In the genomic region with DNA sequence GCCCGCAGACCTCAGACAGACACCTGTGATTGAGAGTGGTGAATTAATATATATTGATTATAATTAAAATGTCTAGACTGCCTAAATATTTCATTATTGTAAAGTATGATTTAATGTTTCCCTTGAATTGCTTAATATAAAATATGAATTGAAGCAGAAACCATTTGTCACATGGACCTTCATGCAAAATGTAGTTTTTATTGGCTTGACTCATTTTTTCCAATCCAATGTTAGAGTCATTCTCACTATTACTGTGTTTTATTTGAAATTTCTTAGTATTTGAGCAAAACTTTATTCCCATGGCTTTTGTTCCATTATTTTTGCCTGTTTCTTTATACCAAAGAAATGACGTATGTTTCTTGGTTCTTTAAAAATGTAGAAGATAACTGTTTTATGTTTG, we compare ENCODE assay signal across 17 mouse cellular contexts. TPM values are rescaled to one million over a fixed set of nuclear protein-coding genes. Genes with fewer than 3 reads are reported as not detected.
DNase-seq lines count a peak whose midpoint lies in the region; TF ChIP-seq lines count a peak whose summit lies in the region.
"Had no signal": no experiment of that assay in that cellular context is flagged by ENCODE, and none has a peak within 500 bp of the region (broad histone marks: within the 10 kb centered on the region; RNA-seq: fewer than 3 reads in every experiment).

No protein-coding gene starts in this region.

- dilution Hi-C loops in CH12.LX (cut with MboI; ENCODE audit: extremely low pct_ligation_motif_present, extremely low pct_unique_long_range_greater_than_20kb, low sequenced_read_pairs), result no loop called here

- TF ChIP-seq EP300 in CH12.LX (IDR thresholded peaks at IDR 0.05; ENCODE audit: low read length), result peak; percentile 58; the same call in 1 of the 2 replicates

- no peaks in the 10 kb centered on the region for H3K9me3 ChIP-seq in CH12.LX (replicated peaks; ENCODE audit: low read length)
- H3K9me3 ChIP-seq: G1E had no signal

- peaks cover 0 to 4% of the 10 kb centered on the region in 2 experiments; a peak in 1 of 4 replicates for H3K4me1 ChIP-seq in CH12.LX (ENCODE audit: control insufficient read depth in 1 of 2, insufficient read depth in 2 of 2)

- no peaks in the 10 kb centered on the region for H3K79me2 ChIP-seq in CH12.LX (replicated peaks; ENCODE audit: control insufficient read depth, extremely low read depth, insufficient read depth, poor library complexity, severe bottlenecking)

- H3K27me3 ChIP-seq in CH12.LX (replicated peaks), result no peaks in the 10 kb centered on the region
- H3K27me3 ChIP-seq: Patski had no signal

- TF ChIP-seq CTCF in layer of hippocampus, adult 2 months (conservative IDR thresholded peaks at IDR 0.05), result no peak
- TF ChIP-seq CTCF in CH12.LX (conservative IDR thresholded peaks at IDR 0.05 in 1 of 2, IDR thresholded peaks at IDR 0.05 in 1 of 2; ENCODE audit: low read depth in 2 of 2, low read length in 2 of 2), result no peak

- no peak overlapping the region for H3K4me2 ChIP-seq in CH12.LX (ENCODE audit: insufficient read depth, low read depth, poor library complexity, severe bottlenecking)

- TF ChIP-seq POLR2A in CH12.LX (IDR thresholded peaks at IDR 0.05; ENCODE audit: low read depth, low read length), result no peak

- DNase-seq in layer of hippocampus, adult 2 months (ENCODE audit: low spot score in 2 of 2), result no peak
- no peak for DNase-seq in layer of hippocampus, postnatal 14 days (ENCODE audit: low spot score in 2 of 2)
- DNase-seq in CH12.LX (ENCODE audit: extremely low read depth), result no peak
- DNase-seq in frontal cortex, postnatal 36 days (ENCODE audit: low spot score in 2 of 2), result no peak
- DNase-seq: adrenal gland, adult 2 months; adrenal gland, adult 8-10 months; adrenal gland, postnatal 10 days; adrenal gland, postnatal 14 days; adrenal gland, postnatal 25 days; adrenal gland, postnatal 36 days; B cell, adult 2 months; cerebellum, adult 11 months; cerebellum, adult 11-12 months; cerebellum, adult 18-20 months; cerebellum, adult 2 months had no signal

- no peak overlapping the region for H3K9ac ChIP-seq in CH12.LX (ENCODE audit: insufficient read depth, low read depth)

- H3K27ac ChIP-seq in layer of hippocampus, adult 2 months, result peak overlapping the region; percentile 32; the same call in 1 of the 2 replicates
- no peak overlapping the region for H3K27ac ChIP-seq in CH12.LX (ENCODE audit: insufficient read depth, low read depth)

- no peak for TF ChIP-seq RAD21 in CH12.LX (IDR thresholded peaks at IDR 0.05; ENCODE audit: low read depth, low read length)

- H3K36me3 ChIP-seq in CH12.LX (replicated peaks in 1 of 2; ENCODE audit: control insufficient read depth in 1 of 2, insufficient read depth in 1 of 2, low read length in 1 of 2), result peaks cover 0 to 10% of the 10 kb centered on the region in 2 experiments

- in situ Hi-C loops in CH12.LX (cut with MboI; ENCODE audit: low pct_ligation_motif_present, low pct_unique_long_range_greater_than_20kb, low sequenced_read_pairs), result no loop called here

- H3K4me3 ChIP-seq in layer of hippocampus, adult 2 months, result no peak overlapping the region
- H3K4me3 ChIP-seq in CH12.LX (replicated peaks in 1 of 3; ENCODE audit: low read depth in 2 of 3, low read length in 2 of 3, poor library complexity in 1 of 3), result no peak overlapping the region

TF ChIP-seq in CH12.LX, 34 proteins besides CTCF, POLR2A, EP300 and RAD21:
- TF ChIP-seq SMC3 (IDR thresholded peaks at IDR 0.05; ENCODE audit: low read depth, low read length) (no peak), GABPA (IDR thresholded peaks at IDR 0.05; ENCODE audit: insufficient replicate concordance, low read depth, low read length) (no peak), IRF4 (IDR thresholded peaks at IDR 0.05; ENCODE audit: low read depth, low read length) (no peak), MAFK (IDR thresholded peaks at IDR 0.05; ENCODE audit: insufficient replicate concordance, low read length) (no peak), PAX5 (IDR thresholded peaks at IDR 0.05; ENCODE audit: low read length) (no peak), JUND (conservative IDR thresholded peaks at IDR 0.05; ENCODE audit: low read depth, low read length) (peak; percentile 82), JUN (IDR thresholded peaks at IDR 0.05; ENCODE audit: insufficient read depth, low read depth, low read length) (0 out of 2 replicates have a peak, but pooled peaks have one; percentile 57), NRF1 (IDR thresholded peaks at IDR 0.05; ENCODE audit: low read depth, low read length) (no peak), ELF1 (IDR thresholded peaks at IDR 0.05; ENCODE audit: low read depth, low read length) (no peak), UBTF (IDR thresholded peaks at IDR 0.05; ENCODE audit: low read depth, low read length) (no peak)

RNA-seq across cellular contexts. Expression of a gene that starts 48.3 kb away (rescaled TPM):
- 10 to 100 TPM; 53.7 to 53.8 TPM for total RNA-seq in layer of hippocampus, adult 2 months (2021)
- 10 to 100 TPM; 49.6 to 50.2 TPM for total RNA-seq in layer of hippocampus, postnatal 14 days (2021)
- total RNA-seq in CH12.LX (2012; rRNA removed) (12.5 and 13.3 TPM in 2 replicates), CH12.LX (2014; rRNA removed) (21.3 and 24.8 TPM in 2 replicates)
- 28.8 and 34.4 TPM in 2 replicates for polyA plus RNA-seq in CH12.LX (2012; ENCODE audit: insufficient read length, low read depth)

RNA-seq across cellular contexts. Expression of a gene that starts 53.0 kb away (rescaled TPM):
- 100 to 1,000 TPM; 220 to 223 TPM for total RNA-seq in layer of hippocampus, adult 2 months (2021)
- total RNA-seq in layer of hippocampus, postnatal 14 days (2021), result 100 to 1,000 TPM; 230 to 245 TPM
- 111 and 142 TPM in 2 replicates for total RNA-seq in CH12.LX (2012; rRNA removed)
- 277 and 278 TPM in 2 replicates for total RNA-seq in CH12.LX (2014; rRNA removed)
- 102 and 109 TPM in 2 replicates for polyA plus RNA-seq in CH12.LX (2012; ENCODE audit: insufficient read length, low read depth)
